Mouse (Mus musculus): ENCODE data around the gene Hdac8. TPM values are rescaled to one million over a fixed set of nuclear protein-coding genes. Genes with fewer than 3 reads are reported as not detected.

Hdac8 gene
- polyA plus RNA-seq, 1 experiment, result 4.1 TPM

- Histone ChIP-seq H3K4me3 (ENCODE audit: insufficient read depth, low read depth, low read length) (no peak overlapping the region), H3K27ac (replicated peaks; ENCODE audit: low read depth, low read length) (no peak overlapping the region), H3K4me1 (ENCODE audit: control insufficient read depth, insufficient read depth, insufficient read length, low read length) (no peaks in the 10 kb centered on the region)
Measured at GRCm38 (mm10) chrX:102366510-102366909, 138.6 kb downstream of the Hdac8 start.

- H3K27ac ChIP-seq (replicated peaks; ENCODE audit: low read depth, low read length), result no peak overlapping the region
- no peak overlapping the region for H3K4me3 ChIP-seq (ENCODE audit: insufficient read depth, low read depth, low read length)
- no peaks in the 10 kb centered on the region for H3K4me1 ChIP-seq (ENCODE audit: control insufficient read depth, insufficient read depth, insufficient read length, low read length)
Measured at GRCm38 (mm10) chrX:102362244-102362643, 142.9 kb downstream of the Hdac8 start.

- Histone ChIP-seq H3K4me3 (ENCODE audit: insufficient read depth, low read depth, low read length) (no peak overlapping the region), H3K4me1 (ENCODE audit: control insufficient read depth, insufficient read depth, insufficient read length, low read length) (no peaks in the 10 kb centered on the region), H3K27ac (replicated peaks; ENCODE audit: low read depth, low read length) (no peak overlapping the region)
Measured at GRCm38 (mm10) chrX:102353412-102353811, 151.7 kb downstream of the Hdac8 start.

GRCm38 (mm10) chrX:102349843-102350731, 155.1 kb downstream of the Hdac8 start:
- Histone ChIP-seq H3K27ac (replicated peaks; ENCODE audit: low read depth, low read length) (no peak overlapping the region), H3K4me1 (ENCODE audit: control insufficient read depth, insufficient read depth, insufficient read length, low read length) (no peaks in the 10 kb centered on the region), H3K4me3 (ENCODE audit: insufficient read depth, low read depth, low read length) (no peak overlapping the region)

GRCm38 (mm10) chrX:102348886-102349486, 156.2 kb downstream of the Hdac8 start:
- Histone ChIP-seq H3K4me3 (ENCODE audit: insufficient read depth, low read depth, low read length) (no peak overlapping the region), H3K27ac (replicated peaks; ENCODE audit: low read depth, low read length) (no peak overlapping the region)

GRCm38 (mm10) chrX:102341688-102342087, 163.5 kb downstream of the Hdac8 start:
- no peak overlapping the region for H3K27ac ChIP-seq (replicated peaks; ENCODE audit: low read depth, low read length)
- no peak overlapping the region for H3K4me3 ChIP-seq (ENCODE audit: insufficient read depth, low read depth, low read length)
- no peaks in the 10 kb centered on the region for H3K4me1 ChIP-seq (ENCODE audit: control insufficient read depth, insufficient read depth, insufficient read length, low read length)

More at GRCm38 (mm10) chrX:102348886-102349486, 156.2 kb downstream of the Hdac8 start:
- no peaks in the 10 kb centered on the region for H3K4me1 ChIP-seq (ENCODE audit: control insufficient read depth, insufficient read depth, insufficient read length, low read length)

GRCm38 (mm10) chrX:102339396-102340155, 165.6 kb downstream of the Hdac8 start:
- no peak overlapping the region for H3K27ac ChIP-seq (replicated peaks; ENCODE audit: low read depth, low read length)
- H3K4me1 ChIP-seq (ENCODE audit: control insufficient read depth, insufficient read depth, insufficient read length, low read length), result no peaks in the 10 kb centered on the region
- no peak overlapping the region for H3K4me3 ChIP-seq (ENCODE audit: insufficient read depth, low read depth, low read length)

- Histone ChIP-seq H3K4me3 (ENCODE audit: insufficient read depth, low read depth, low read length) (no peak overlapping the region), H3K4me1 (ENCODE audit: control insufficient read depth, insufficient read depth, insufficient read length, low read length) (no peaks in the 10 kb centered on the region), H3K27ac (replicated peaks; ENCODE audit: low read depth, low read length) (no peak overlapping the region)
Measured at GRCm38 (mm10) chrX:102319696-102320095, 185.5 kb downstream of the Hdac8 start.

- H3K4me3 ChIP-seq (ENCODE audit: insufficient read depth, low read depth, low read length), result no peak overlapping the region
- no peaks in the 10 kb centered on the region for H3K4me1 ChIP-seq (ENCODE audit: control insufficient read depth, insufficient read depth, insufficient read length, low read length)
- no peak overlapping the region for H3K27ac ChIP-seq (replicated peaks; ENCODE audit: low read depth, low read length)
Measured at GRCm38 (mm10) chrX:102319252-102319651, 185.9 kb downstream of the Hdac8 start.

GRCm38 (mm10) chrX:102318782-102319181, 186.4 kb downstream of the Hdac8 start:
- H3K4me3 ChIP-seq (ENCODE audit: insufficient read depth, low read depth, low read length), result no peak overlapping the region
- H3K4me1 ChIP-seq (ENCODE audit: control insufficient read depth, insufficient read depth, insufficient read length, low read length), result no peaks in the 10 kb centered on the region
- H3K27ac ChIP-seq (replicated peaks; ENCODE audit: low read depth, low read length), result no peak overlapping the region

- H3K27ac ChIP-seq (replicated peaks; ENCODE audit: low read depth, low read length), result no peak overlapping the region
- no peaks in the 10 kb centered on the region for H3K4me1 ChIP-seq (ENCODE audit: control insufficient read depth, insufficient read depth, insufficient read length, low read length)
- H3K4me3 ChIP-seq (ENCODE audit: insufficient read depth, low read depth, low read length), result no peak overlapping the region
Measured at GRCm38 (mm10) chrX:102311119-102311518, 194.0 kb downstream of the Hdac8 start.

GRCm38 (mm10) chrX:102307511-102307910, 197.6 kb downstream of the Hdac8 start:
- no peaks in the 10 kb centered on the region for H3K4me1 ChIP-seq (ENCODE audit: control insufficient read depth, insufficient read depth, insufficient read length, low read length)
- no peak overlapping the region for H3K4me3 ChIP-seq (ENCODE audit: insufficient read depth, low read depth, low read length)
- no peak overlapping the region for H3K27ac ChIP-seq (replicated peaks; ENCODE audit: low read depth, low read length)

GRCm38 (mm10) chrX:102305806-102306205, 199.4 kb downstream of the Hdac8 start:
- H3K4me1 ChIP-seq (ENCODE audit: control insufficient read depth, insufficient read depth, insufficient read length, low read length), result no peaks in the 10 kb centered on the region
- no peak overlapping the region for H3K27ac ChIP-seq (replicated peaks; ENCODE audit: low read depth, low read length)
- no peak overlapping the region for H3K4me3 ChIP-seq (ENCODE audit: insufficient read depth, low read depth, low read length)

- Histone ChIP-seq H3K4me1 (ENCODE audit: control insufficient read depth, insufficient read depth, insufficient read length, low read length) (no peaks in the 10 kb centered on the region), H3K4me3 (ENCODE audit: insufficient read depth, low read depth, low read length) (no peak overlapping the region), H3K27ac (replicated peaks; ENCODE audit: low read depth, low read length) (no peak overlapping the region)
Measured at GRCm38 (mm10) chrX:102304914-102305313, 200.2 kb downstream of the Hdac8 start.

GRCm38 (mm10) chrX:102302476-102302875, 202.7 kb downstream of the Hdac8 start:
- Histone ChIP-seq H3K27ac (replicated peaks; ENCODE audit: low read depth, low read length) (no peak overlapping the region), H3K4me3 (ENCODE audit: insufficient read depth, low read depth, low read length) (no peak overlapping the region), H3K4me1 (ENCODE audit: control insufficient read depth, insufficient read depth, insufficient read length, low read length) (no peaks in the 10 kb centered on the region)

Measured in brown adipose tissue, adult 24 weeks (tissue).